Mouse (Mus musculus): ENCODE measurements at regions not wholly inside any gene's neighbourhood (a gene's known extent, or its start where the extent isn't known, plus 50 kb on each side); places are given as distances from the start of the nearest gene placed in this dataset.

DNA sequence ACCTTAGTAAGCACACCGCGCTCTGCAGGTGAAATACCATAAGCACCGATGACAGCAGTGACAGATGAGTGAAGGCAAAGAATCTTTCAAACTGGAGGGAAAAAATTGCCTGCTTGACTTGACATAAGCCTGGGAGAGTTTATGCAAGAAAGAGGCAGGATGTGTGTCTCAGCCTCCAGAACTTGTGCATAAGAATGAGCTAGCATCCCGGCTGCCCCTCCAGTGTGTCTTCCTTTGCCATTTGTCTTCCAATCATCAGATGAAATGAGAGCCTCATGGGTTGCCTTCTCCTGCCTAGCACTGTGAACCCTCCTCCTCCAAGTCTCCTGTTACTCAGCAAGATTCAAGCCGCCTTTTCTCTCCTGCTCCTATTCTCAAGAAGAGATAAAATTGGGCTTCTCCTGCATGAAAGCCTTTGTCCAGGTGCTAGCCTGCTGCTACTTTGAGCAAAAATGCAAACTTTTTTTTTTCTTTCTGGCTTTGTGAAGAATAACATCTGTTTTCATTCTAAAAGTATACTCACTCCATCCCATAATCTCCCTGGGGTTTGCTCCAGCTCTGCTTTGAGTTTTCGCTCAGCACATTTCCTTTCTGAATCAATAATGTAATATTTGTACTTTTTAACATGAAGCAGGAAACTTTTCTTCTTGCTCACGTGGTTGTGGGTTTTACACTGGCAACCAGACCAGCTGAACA, 298.2 kb downstream of the Irx1 start:
- no peak for TF ChIP-seq RAD21 (IDR thresholded peaks at IDR 0.05; ENCODE audit: low read depth, low read length)
- no peak for TF ChIP-seq POLR2A (IDR thresholded peaks at IDR 0.05; ENCODE audit: low read depth, low read length)
- no peak for TF ChIP-seq USF1 (IDR thresholded peaks at IDR 0.05; ENCODE audit: low read depth, low read length)

Measured in CH12.LX (cell line).